ENCODE assay signal across 13 mouse cellular contexts in the genomic region with DNA sequence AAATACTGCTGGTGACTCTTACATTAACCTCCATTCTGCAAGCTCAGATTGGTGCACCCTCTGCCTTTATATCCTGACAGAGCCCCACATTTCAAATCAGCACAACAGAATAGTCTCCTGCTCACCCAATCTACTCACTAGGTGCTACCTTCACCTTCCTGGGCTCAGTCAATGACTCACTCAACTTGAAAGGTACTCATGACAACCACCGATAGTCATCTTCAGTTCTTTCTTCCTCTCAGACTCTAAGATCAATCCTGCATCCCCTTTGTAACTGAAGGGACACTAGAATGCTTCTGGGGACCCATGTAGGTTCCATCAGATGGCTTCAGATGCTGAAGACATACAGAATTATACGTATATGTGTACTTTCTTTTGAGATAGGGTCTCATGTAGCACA. TPM values are rescaled to one million over a fixed set of nuclear protein-coding genes. Genes with fewer than 3 reads are reported as not detected.
"Had no signal": no experiment of that assay in that cellular context is flagged by ENCODE, and none has a peak within 500 bp of the region (broad histone marks: within the 10 kb centered on the region; RNA-seq: fewer than 3 reads in every experiment).

No protein-coding gene starts in this region.

- DNase-seq: kidney, postnatal 10 days; kidney, postnatal 36 days; layer of hippocampus, postnatal 36 days; left cerebral cortex, postnatal 4 days; lung, adult 18-20 months; lung, postnatal 10 days; lung, postnatal 36 days; midbrain, embryonic 14.5 days; retina, postnatal 1 day; right cerebral cortex, postnatal 25 days; spleen, adult 18-20 months; thymus, postnatal 25 days had no signal

RNA-seq across cellular contexts. Expression of a gene that starts 29.3 kb away (rescaled TPM):
- total RNA-seq: neutrophil, adult 5-6 weeks had no signal
